Mouse (Mus musculus): Measurements from ENCODE around the gene Ppp1r18.
"Not testable (repeated sequence)": the region's sequence is repeated elsewhere in the genome, so short reads cannot be mapped to it uniquely, and the experiment has no call there.

DNA sequence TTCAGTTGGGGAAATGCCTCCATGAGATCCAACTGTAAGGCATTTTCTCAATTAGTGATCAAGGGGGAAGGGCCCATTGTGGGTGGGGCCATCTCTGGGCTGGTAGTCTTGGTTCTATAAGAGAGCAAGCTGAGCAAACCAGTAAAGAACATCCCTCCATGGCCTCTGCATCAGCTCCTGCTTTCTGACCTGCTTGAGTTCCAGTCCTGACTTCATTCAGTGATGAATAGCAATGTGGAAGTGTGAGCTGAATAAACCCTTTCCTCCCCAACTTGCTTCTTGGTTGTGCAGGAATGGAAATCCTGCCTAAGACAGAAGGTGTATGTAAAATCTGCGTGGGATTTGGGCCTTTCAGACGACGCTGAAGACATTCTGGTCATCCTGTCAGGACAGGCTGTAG lies 26.4 kb upstream of the Ppp1r18 start:
- not testable (repeated sequence) for TF ChIP-seq EP300, CTCF (IDR thresholded peaks at IDR 0.05; ENCODE audit: low read depth)
